Mouse (Mus musculus) adrenal gland, adult 2 months (tissue): ENCODE measurements around the gene Adh7. TPM values are rescaled to one million over a fixed set of nuclear protein-coding genes. Genes with fewer than 3 reads are reported as not detected.

ENCODE experiments used
- DNase-seq: peaks from one replicate; pipeline ENCODE4 v3.0.0; 2021
- polyA plus RNA-seq: library from polyadenylated mRNA; depleted of rRNA; stranded (reverse); fragments of >200 nt; gene quantifications from 2 replicates; pipeline ENCODE4 v1.2.3, GENCODE M21; 2012
- total RNA-seq, 2 experiments: library from RNA; stranded (reverse); gene quantifications; 2 replicates each; pipeline ENCODE4 v1.2.3; 2021

The Adh7 gene
- total and polyA plus RNA-seq, 3 experiments, result 4.4 to 61.8 (median 8.4) TPM

- DNase-seq, result no peak
Measured at GRCm38 (mm10) chr3:138224363-138224954, 6.9 kb downstream of the Adh7 start.

DNA sequence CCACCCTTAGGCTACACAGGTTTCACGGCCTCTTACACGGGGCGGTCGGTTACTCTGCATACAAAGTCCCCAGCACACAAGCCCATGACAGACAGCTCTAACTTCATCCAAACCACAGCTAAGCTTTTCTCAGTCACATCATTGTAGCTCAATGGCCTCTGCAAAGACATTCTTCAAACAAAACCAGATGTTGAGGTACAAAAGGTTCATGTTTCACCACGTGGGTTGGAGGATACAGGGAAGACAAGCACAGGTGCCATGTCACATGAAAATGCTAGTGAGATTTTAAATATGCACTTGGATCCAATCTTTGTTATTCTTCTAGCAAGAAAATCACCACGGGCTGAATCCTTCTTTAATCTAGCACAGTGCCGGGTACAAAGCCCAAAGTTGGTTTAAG, 7.8 kb downstream of the Adh7 start:
- no peak for DNase-seq

GRCm38 (mm10) chr3:138225853-138226252, 8.3 kb downstream of the Adh7 start:
- peak; percentile 82 for DNase-seq

- DNase-seq, result no peak
Measured at GRCm38 (mm10) chr3:138226476-138226875, 8.9 kb downstream of the Adh7 start.

- DNase-seq, result no peak
Measured at GRCm38 (mm10) chr3:138227082-138227481, 9.5 kb downstream of the Adh7 start.

GRCm38 (mm10) chr3:138227782-138228181, 10.2 kb downstream of the Adh7 start:
- no peak for DNase-seq

DNA sequence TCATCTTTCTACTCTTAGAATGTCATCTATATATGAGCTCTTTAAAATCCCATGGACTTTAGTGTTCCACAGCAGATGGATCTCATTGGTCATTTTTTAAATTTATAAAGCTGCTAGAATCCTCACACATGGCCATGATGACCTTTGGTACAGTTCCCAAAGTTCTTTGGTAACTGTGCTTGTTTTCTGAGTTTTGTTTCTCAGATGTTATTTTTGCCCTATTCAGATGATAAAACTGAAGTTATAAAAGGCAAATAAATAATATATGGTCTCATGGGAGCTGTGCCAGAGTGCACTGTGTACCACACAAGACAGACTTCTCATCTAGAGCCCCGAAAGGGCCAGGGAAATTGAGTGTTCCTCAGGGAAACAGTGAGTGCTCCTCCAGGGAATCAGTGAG, 11.9 kb downstream of the Adh7 start:
- no peak for DNase-seq

DNA sequence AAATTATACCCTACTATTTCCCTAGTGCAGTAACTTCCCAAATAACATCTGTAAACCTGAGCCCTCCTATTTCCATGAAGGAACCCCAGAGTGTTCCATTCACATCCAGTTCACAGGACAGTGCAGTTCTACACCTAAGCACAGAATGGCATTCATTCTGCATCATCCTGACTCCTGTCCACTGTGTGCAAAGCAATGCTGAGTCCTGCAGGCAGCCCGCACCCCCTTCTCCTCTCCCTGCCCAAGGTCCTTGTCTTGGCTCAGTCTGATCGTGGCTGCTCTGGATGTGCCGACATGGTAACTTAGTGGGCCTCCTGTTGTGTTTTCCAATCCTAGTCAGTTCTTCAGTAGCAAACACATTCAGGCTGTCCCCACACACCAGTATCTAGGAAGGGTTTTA, 12.7 kb downstream of the Adh7 start:
- peak; percentile 82 for DNase-seq

DNA sequence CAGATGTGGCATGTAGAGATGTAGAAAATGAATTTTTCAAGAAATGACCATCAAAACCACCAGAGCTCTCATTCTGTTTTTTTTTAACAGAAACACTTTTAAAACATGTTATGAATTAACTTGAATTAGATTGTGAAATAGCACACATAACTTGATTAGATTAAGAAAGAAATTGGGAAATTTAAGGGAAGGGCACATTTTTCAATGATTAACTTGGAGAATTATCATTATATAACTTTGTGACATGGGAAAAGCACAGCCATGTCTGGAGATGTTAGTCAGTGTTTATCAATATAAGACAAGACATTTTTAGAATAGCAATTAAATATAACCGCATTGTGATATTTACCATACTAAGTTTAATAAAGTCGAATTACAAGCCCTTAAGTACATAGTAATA, 14.0 kb downstream of the Adh7 start:
- DNase-seq, result no peak

DNA sequence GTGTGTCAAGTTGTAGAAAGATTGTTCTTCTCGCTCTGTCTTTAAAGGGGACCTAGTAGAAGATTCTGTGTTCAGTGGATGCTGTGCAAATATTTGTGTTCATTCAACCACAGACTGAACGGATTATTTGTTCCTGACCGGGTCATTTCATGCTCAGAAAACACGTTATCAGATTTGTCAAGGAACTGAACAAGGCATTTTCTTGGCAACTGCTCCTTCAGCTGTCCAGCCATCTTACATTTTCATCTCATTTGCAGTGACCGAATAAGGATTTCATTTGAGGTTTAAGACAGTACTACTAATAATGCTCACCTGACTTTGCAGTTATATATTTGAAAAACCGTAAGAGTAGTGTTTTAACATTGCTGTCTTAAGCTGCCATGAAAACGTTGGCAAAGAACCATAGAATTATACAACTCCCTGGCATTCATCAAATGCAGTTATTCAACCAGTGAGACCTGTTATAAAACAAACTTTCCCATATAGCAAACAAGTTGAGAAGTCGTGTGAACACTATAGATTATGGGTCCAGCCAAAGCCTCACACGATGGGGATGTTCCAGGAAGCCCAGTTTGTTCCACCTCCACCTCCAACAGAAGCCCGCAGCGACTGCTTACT, 19.1 kb downstream of the Adh7 start:
- DNase-seq, result no peak

DNA sequence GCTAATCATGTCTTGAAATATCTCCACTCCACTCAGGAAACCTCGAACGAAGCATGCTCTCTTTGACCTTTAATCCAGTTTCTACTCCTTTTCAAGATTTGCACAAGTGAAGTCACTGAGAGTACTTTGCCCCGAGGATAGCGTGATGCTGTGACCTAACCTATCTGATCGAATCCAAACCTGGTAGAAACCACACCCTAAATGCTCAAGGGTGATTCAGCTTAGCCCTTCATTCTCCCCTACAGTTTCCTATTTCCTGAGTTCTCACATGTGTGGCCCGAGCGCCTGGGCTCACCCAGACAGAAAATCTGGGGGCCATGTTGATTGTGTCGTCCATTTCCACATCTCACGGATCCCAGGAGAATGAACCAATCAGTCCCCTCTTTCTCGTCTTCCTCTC, 20.5 kb downstream of the Adh7 start:
- no peak for DNase-seq

- DNase-seq, result no peak
Measured at GRCm38 (mm10) chr3:138239461-138239860, 21.9 kb downstream of the Adh7 start.

- DNase-seq, result peak; percentile 33
Measured at GRCm38 (mm10) chr3:138240411-138240810, 22.9 kb downstream of the Adh7 start.

DNA sequence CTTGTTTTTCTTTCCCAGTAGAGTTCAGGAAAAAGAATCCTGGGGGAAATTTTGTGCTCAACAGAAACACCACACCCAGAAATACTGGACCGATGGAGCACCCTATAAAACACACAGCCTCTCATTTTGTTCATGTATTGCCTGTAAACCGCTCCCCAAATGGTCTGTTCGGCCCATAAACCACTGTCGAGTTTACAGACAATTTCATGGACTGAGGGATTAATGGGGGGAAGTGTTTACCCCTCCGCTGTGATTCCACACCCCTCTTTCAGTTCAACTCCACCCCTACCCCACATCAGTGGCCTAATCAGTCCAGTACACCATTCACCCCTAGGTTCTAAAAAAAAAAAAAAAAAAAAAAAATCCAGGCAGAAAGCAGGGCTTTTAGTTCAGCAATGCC, 23.4 kb downstream of the Adh7 start:
- DNase-seq, result peak; percentile 31

- DNase-seq, result peak; percentile 37
Measured at GRCm38 (mm10) chr3:138241371-138241770, 23.8 kb downstream of the Adh7 start.

- DNase-seq, result no peak
Measured at GRCm38 (mm10) chr3:138242021-138242726, 24.6 kb downstream of the Adh7 start.

GRCm38 (mm10) chr3:138242933-138243332, 25.4 kb downstream of the Adh7 start:
- no peak for DNase-seq

GRCm38 (mm10) chr3:138244338-138244874, 26.8 kb downstream of the Adh7 start:
- DNase-seq, result no peak

DNA sequence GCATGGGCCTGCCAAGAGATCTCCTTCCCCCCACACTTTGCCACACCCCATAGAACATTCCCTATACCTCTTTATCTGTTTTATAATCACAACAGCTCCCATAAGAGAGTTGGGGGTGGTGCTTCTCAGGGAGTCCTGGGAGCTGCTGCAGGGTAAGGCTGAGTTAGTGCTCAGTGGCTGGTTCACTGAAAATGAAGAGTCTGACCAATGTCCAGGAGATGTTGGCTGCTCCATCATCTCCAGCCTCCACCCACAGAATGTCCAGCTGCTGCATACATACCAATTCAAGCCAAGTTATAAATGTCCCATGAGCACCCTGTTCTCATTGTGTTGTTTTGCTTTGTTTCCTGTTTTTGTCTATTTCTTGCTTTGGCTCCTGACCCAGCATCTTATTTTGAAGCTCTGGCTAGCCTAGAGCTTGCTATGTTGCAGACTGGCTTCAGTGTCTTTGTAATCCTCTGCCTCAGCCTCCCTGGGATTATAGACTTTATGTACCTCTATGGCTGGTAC, 29.0 kb downstream of the Adh7 start:
- no peak for DNase-seq

GRCm38 (mm10) chr3:138247241-138247640, 29.7 kb downstream of the Adh7 start:
- DNase-seq, result no peak

DNA sequence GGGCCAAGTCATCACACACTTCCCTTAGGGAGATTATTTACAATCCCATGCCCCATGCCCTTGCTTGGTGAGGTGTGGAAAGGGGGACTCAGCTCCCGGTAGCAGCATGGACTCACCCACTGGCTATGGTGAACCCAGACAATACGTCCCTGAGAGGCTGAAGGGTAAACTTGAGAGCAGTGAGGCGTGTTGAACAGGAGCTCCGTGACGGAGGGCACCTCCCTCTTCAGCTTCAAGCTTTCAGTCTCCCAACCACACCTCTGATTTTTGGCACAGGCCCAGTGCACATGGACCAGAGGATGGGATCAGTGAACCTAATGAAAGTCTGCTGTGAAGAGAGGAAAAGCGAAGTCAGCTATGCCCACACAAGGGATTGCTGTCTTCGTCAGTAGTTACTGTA, 30.5 kb downstream of the Adh7 start:
- no peak for DNase-seq

DNA sequence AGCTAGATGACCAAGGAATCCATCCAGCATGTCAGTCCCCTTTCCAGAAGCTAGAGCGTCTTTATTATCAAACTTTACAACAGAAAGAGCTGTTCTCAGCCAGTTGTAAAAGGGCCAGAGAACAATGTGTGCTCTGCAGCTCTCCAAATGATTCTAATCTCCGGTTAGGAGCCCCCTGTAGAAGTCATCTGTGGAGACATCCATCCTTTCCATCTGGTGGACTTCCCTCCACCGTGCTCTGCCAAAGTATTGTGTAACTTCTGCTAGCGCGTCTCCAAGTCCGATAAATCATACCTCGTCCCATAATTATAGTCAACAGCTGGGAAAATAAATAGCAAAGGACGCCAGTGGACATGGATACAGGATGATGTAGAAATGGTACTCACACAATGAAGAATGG, 31.2 kb downstream of the Adh7 start:
- no peak for DNase-seq

GRCm38 (mm10) chr3:138251156-138251555, 33.6 kb downstream of the Adh7 start:
- no peak for DNase-seq
